In the genomic region with DNA sequence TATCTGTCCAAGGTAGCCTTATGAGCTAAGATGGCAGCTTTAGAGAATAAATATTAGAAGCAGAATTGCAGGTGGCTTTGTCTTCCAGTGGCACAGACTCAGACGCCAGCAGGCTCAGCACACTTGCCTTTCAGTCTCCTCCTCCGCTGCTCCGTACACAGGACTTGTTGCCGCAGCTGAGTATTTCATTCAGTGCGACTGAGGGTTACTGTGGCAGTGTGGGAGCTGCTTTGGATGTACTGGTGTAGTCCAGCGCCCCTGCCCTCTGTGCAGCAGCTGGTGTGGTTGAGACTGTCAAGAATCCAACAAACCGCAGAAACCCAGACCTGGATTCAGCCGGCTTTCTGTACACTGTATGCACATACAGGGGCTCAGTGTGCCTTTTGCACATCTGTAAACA, we compare ENCODE assay signal across 23 mouse cellular contexts. TPM values are rescaled to one million over a fixed set of nuclear protein-coding genes. Genes with fewer than 3 reads are reported as not detected.
"Had no signal": no experiment of that assay in that cellular context is flagged by ENCODE, and none has a peak within 500 bp of the region (broad histone marks: within the 10 kb centered on the region; RNA-seq: fewer than 3 reads in every experiment).

No protein-coding gene starts in this region.

- H3K27ac ChIP-seq: lung, embryonic 15.5 days; macrophage; midbrain, embryonic 12.5 days; neural tube, embryonic 12.5 days; stomach, embryonic 15.5 days; stomach, postnatal 0 days had no signal

- H3K4me2 ChIP-seq: lung, embryonic 15.5 days; midbrain, embryonic 12.5 days; neural tube, embryonic 12.5 days; stomach, embryonic 15.5 days had no signal

- DNase-seq: liver, postnatal 0 days; lung, adult 2 months; lung, postnatal 14 days; lung, postnatal 36 days; midbrain, embryonic 14.5 days; right cerebral cortex, postnatal 14 days; thymus, adult 2 months; thymus, postnatal 25 days; thymus, postnatal 4 days had no signal

- H3K9me3 ChIP-seq: lung, embryonic 15.5 days; megakaryocyte, embryonic 14.5 days; midbrain, embryonic 12.5 days; neural tube, embryonic 12.5 days; stomach, embryonic 15.5 days had no signal

- ATAC-seq: liver, postnatal 0 days; lung, postnatal 0 days; midbrain, embryonic 16.5 days had no signal

- H3K27me3 ChIP-seq: lung, embryonic 15.5 days; megakaryocyte, embryonic 14.5 days; midbrain, embryonic 12.5 days; neural tube, embryonic 12.5 days; stomach, embryonic 15.5 days had no signal

- H3K4me1 ChIP-seq: lung, embryonic 15.5 days; midbrain, embryonic 12.5 days; neural tube, embryonic 12.5 days; stomach, embryonic 15.5 days had no signal

- H3K4me3 ChIP-seq: lung, embryonic 15.5 days; megakaryocyte, embryonic 14.5 days; midbrain, embryonic 12.5 days; neural tube, embryonic 12.5 days; stomach, embryonic 15.5 days had no signal

- H3K9ac ChIP-seq: liver, postnatal 0 days; lung, embryonic 15.5 days; midbrain, embryonic 12.5 days; neural tube, embryonic 12.5 days; stomach, embryonic 15.5 days had no signal

RNA-seq across cellular contexts. Expression of a gene that starts 18.7 kb away (rescaled TPM):
- total RNA-seq: megakaryocyte progenitor cell, adult 5-6 weeks; monocyte, adult 5-6 weeks; neutrophil, adult 5-6 weeks had no signal
- polyA plus RNA-seq: macrophage; midbrain, embryonic 12.5 days; midbrain, embryonic 14.5 days; midbrain, embryonic 16.5 days had no signal

RNA-seq across cellular contexts. Expression of a gene that starts 45.7 kb away (rescaled TPM):
- total RNA-seq: megakaryocyte progenitor cell, adult 5-6 weeks; monocyte, adult 5-6 weeks; neutrophil, adult 5-6 weeks had no signal
- polyA plus RNA-seq: lung, embryonic 15.5 days; macrophage; midbrain, embryonic 12.5 days; midbrain, embryonic 14.5 days; midbrain, embryonic 16.5 days; neural tube, embryonic 12.5 days; neural tube, embryonic 14.5 days; spleen, adult 2 months had no signal
